Mouse (Mus musculus): Measurements from ENCODE around the gene Olfr469. TPM values are rescaled to one million over a fixed set of nuclear protein-coding genes. Genes with fewer than 3 reads are reported as not detected.
"Not testable (repeated sequence)": the region's sequence is repeated elsewhere in the genome, so short reads cannot be mapped to it uniquely, and the experiment has no call there.

Gene Olfr469
- not detected in 2 replicates for polyA plus RNA-seq (2016; fragmentation: Nextera tagmentation; extraction: Ambion mirVana)

DNA sequence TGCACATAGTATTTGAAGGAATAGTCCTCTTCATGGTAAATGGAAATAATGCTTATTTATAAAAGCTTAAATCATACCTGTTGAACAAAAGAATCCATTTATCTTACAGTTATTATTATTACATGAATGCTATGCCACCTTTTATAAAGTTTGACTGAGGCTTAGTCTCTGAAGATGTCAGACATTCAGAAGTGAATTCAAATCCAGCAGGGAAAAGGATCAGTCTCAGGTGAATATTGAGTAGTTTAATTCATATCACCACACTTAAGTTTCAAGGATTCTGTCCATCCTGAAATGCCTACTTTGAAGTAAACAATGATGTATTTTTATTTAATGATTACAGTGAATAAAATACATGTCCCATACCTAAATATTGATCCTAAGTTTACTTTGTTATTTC is at the start of gene Olfr469:
Gene Olfr469, minus strand, starts transcription at position 101 of the 400 bp plus-strand sequence.
- ATAC-seq (ENCODE audit: low FRiP score, low read depth); H3K4me1 ChIP-seq; H3K36me3 ChIP-seq; H3K27ac ChIP-seq; H3K9me3 ChIP-seq; H3K9ac ChIP-seq; H3K27me3 ChIP-seq (replicated peaks); H3K4me2 ChIP-seq (replicated peaks); H3K4me3 ChIP-seq: not testable (repeated sequence)

DNA sequence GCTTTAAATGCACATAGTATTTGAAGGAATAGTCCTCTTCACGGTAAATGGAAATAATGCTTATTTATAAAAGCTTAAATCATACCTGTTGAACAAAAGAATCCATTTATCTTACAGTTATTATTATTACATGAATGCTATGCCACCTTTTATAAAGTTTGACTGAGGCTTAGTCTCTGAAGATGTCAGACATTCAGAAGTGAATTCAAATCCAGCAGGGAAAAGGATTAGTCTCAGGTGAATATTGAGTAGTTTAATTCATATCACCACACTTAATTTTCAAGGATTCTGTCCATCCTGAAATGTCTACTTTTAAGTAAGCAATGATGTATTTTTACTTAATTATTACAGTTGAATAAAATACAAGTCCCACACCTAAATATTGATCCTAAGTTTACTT is 22.0 kb upstream of the Olfr469 start, which contains the start of gene Olfr470:
Gene Olfr470, minus strand, starts transcription at position 101 of the 400 bp plus-strand sequence.
- not testable (repeated sequence) for ATAC-seq (ENCODE audit: low FRiP score, low read depth); H3K36me3 ChIP-seq; H3K27ac ChIP-seq; H3K4me1 ChIP-seq; H3K9me3 ChIP-seq; H3K4me3 ChIP-seq; H3K4me2 ChIP-seq (replicated peaks); H3K9ac ChIP-seq; H3K27me3 ChIP-seq (replicated peaks)
- WGBS: 92% methylated on average over 1 of the region's 1 CpGs

DNA sequence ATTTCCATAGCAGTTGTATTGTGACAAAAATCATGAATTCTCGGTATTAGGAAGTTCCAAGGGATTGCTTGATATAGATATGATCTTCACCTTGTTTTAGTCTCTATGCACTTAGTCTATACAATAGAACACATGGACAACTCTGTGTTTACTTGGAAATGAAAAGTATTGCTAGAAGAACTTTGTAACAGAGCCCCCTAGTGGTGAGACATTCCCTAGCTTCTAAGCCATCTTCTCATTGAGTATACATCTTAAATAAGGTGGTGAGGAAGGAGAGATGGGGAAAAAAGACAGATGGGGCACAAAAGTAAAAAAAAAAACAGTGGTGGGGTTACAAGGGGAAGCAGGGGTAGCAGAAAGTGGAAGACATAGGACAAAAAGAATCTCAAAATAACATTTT is 16.4 kb upstream of the Olfr469 start:
- H3K4me1 ChIP-seq: no peaks in the 10 kb centered on the region
- no peak overlapping the region for H3K4me3 ChIP-seq
- no peak for ATAC-seq (ENCODE audit: low FRiP score, low read depth)
- no peak overlapping the region for H3K9ac ChIP-seq
- no peaks in the 10 kb centered on the region for H3K36me3 ChIP-seq
- H3K27ac ChIP-seq: no peak overlapping the region
- H3K27me3 ChIP-seq (replicated peaks): no peaks in the 10 kb centered on the region
- H3K9me3 ChIP-seq: no peaks in the 10 kb centered on the region
- no peak overlapping the region for H3K4me2 ChIP-seq (replicated peaks)
- WGBS: 85% methylated on average over 1 of the region's 1 CpGs

DNA sequence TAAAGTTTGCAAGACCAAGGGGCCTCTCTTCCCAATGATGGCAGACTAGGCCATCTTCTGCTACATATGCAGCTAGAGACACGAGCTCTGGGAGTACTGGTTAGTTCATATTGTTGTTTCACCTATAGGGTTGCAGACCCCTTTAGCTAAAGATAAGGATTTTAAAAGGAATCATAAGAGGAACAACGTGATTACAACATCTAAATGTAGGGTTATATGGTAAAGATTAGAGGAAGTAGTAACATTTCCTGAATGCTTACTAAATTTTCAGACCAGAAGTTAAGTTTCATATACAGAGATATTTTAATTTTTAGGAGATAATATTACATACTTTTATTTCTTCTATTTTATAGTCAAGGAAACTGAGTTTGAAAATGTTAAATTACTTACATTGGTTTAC is 1.5 kb downstream of the Olfr469 start:
- not testable (repeated sequence) for ATAC-seq (ENCODE audit: low FRiP score, low read depth); H3K9me3 ChIP-seq; H3K4me3 ChIP-seq; H3K27me3 ChIP-seq (replicated peaks); H3K27ac ChIP-seq; H3K4me2 ChIP-seq (replicated peaks); H3K4me1 ChIP-seq; H3K9ac ChIP-seq; H3K36me3 ChIP-seq
- WGBS: 77% methylated on average over 2 of the region's 2 CpGs

DNA sequence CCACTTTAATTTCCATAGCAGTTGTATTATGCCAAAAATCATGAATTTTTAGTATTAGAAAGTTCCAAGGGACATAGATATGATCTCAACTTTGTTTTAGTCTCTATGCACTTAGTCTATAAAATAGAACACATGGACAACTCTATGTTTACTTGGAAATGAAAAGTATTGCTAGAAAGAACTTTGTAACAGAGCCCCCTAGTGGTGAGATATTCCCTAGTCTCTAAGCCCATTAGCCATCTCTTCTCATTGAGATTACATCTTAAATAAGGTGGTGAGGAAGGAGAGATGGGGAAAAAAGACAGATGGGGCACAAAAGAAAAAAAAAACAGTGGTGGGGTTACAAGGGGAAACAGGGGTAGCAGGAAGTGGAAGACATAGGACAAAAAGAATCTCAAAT is 5.9 kb downstream of the Olfr469 start:
- H3K9ac ChIP-seq: no peak overlapping the region
- no peaks in the 10 kb centered on the region for H3K27me3 ChIP-seq (replicated peaks)
- H3K9me3 ChIP-seq: no peaks in the 10 kb centered on the region
- no peaks in the 10 kb centered on the region for H3K36me3 ChIP-seq
- H3K4me3 ChIP-seq: no peak overlapping the region
- no peak for ATAC-seq (ENCODE audit: low FRiP score, low read depth)
- H3K4me2 ChIP-seq (replicated peaks): no peak overlapping the region
- no peaks in the 10 kb centered on the region for H3K4me1 ChIP-seq
- H3K27ac ChIP-seq: no peak overlapping the region

DNA sequence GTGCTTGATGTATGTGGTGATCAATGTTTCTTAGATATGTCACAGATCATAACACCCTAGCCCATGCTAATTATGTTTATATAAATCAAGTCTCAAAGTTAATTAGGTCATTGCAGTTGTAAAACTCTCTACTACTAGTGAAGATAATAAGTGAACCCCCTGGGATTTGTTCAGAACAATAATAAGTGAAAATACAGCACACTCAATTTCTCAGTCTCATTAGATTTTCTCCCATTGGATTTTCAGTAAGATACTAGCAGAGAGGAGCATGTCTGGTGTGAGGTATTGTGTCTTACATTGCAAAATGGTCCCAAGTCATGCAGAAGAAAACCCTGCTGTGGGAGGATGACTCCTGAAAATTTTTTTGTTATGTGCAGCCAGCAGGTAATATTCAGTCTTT is 13.4 kb downstream of the Olfr469 start, which contains the start of gene Olfr467:
Gene Olfr467, plus strand, starts transcription at position 301 of the 400 bp plus-strand sequence.
- Histone ChIP-seq H3K4me1 (no peaks in the 10 kb centered on the region), H3K36me3 (no peaks in the 10 kb centered on the region), H3K4me3 (no peak within 1 kb of the TSS), H3K9me3 (no peaks in the 10 kb centered on the region), H3K9ac (no peak within 1 kb of the TSS), H3K4me2 (replicated peaks) (no peak within 1 kb of the TSS), H3K27me3 (replicated peaks) (no peaks in the 10 kb centered on the region), H3K27ac (no peak within 1 kb of the TSS)
- no peak for ATAC-seq (ENCODE audit: low FRiP score, low read depth)

DNA sequence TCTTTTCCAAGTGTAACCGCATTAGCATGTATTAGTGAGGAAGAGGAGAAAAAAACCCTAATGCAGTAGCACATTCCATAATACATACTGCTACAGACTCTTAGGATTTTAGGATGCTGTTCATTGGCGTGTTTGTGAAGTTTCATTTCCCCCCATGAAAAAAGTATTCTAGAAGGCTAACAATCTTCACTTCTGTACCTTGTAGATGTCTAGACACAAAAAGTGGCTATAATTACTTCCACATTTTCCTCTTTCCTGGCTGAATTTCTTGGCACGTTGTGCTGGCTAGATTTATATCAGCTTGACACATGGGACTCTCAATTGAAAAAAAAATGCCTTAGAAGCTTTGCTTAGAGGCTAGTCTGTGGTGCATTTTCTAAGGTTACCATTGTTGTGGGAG is 23.2 kb downstream of the Olfr469 start:
- ATAC-seq (ENCODE audit: low FRiP score, low read depth): no peak
- Histone ChIP-seq H3K27me3 (replicated peaks) (no peaks in the 10 kb centered on the region), H3K4me1 (no peaks in the 10 kb centered on the region), H3K9ac (no peak overlapping the region), H3K27ac (no peak overlapping the region), H3K4me2 (replicated peaks) (no peak overlapping the region), H3K36me3 (no peaks in the 10 kb centered on the region), H3K9me3 (no peaks in the 10 kb centered on the region), H3K4me3 (no peak overlapping the region)
- 72% methylated on average over 3 of the region's 3 CpGs for WGBS

DNA sequence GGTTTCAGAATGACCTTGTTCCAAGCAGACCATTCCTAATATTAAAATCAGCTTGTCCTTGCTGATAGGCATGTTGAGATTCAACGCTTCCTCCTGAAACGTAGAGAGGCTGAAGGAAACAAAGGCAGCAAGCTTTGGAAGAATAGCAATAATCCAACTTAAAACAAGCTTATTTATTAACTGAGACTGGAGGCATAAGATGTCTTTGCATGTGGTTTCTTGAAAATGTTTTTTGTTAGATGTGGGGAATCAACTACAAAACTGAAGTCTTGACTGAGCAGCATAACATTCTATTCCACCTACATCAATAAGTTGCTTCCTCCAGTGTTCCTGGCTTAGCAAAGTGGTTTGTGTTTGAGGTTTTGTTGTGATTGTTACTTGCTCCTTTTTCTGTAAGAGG is 24.2 kb downstream of the Olfr469 start, which contains the start of gene Ovch2:
Gene Ovch2, minus strand, starts transcription at position 101 of the 400 bp plus-strand sequence.
- WGBS: 95% methylated on average over 2 of the region's 2 CpGs
- Histone ChIP-seq H3K36me3 (no peaks in the 10 kb centered on the region), H3K4me3 (no peak within 1 kb of the TSS), H3K9ac (no peak within 1 kb of the TSS), H3K27me3 (replicated peaks) (no peaks in the 10 kb centered on the region), H3K9me3 (no peaks in the 10 kb centered on the region), H3K4me1 (no peaks in the 10 kb centered on the region), H3K4me2 (replicated peaks) (no peak within 1 kb of the TSS), H3K27ac (no peak within 1 kb of the TSS)
- no peak for ATAC-seq (ENCODE audit: low FRiP score, low read depth)

DNA sequence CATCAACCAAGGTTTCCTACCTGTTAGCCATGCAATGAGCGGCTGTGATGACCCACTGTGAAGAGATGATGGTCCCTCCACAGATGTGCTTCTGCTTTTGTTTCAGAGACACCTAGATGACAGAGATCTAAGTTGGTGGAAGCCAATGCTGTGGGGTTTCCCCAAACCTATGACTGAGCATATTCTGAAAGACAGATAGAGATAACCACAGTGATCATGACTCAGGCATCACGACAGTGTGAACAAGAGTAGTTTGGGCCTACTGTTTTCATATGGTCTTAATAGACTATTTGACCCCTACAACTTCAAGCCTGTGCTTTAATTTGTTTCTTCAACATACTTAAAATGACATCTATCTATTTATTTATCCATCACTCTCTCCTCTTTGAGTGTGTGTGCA is 28.8 kb downstream of the Olfr469 start:
- Histone ChIP-seq H3K4me3 (no peak overlapping the region), H3K4me2 (replicated peaks) (no peak overlapping the region), H3K27me3 (replicated peaks) (no peaks in the 10 kb centered on the region), H3K9me3 (no peaks in the 10 kb centered on the region), H3K27ac (no peak overlapping the region), H3K36me3 (no peaks in the 10 kb centered on the region), H3K9ac (no peak overlapping the region), H3K4me1 (no peaks in the 10 kb centered on the region)
- no peak for ATAC-seq (ENCODE audit: low FRiP score, low read depth)
- 97% methylated on average over 2 of the region's 2 CpGs for WGBS

DNA sequence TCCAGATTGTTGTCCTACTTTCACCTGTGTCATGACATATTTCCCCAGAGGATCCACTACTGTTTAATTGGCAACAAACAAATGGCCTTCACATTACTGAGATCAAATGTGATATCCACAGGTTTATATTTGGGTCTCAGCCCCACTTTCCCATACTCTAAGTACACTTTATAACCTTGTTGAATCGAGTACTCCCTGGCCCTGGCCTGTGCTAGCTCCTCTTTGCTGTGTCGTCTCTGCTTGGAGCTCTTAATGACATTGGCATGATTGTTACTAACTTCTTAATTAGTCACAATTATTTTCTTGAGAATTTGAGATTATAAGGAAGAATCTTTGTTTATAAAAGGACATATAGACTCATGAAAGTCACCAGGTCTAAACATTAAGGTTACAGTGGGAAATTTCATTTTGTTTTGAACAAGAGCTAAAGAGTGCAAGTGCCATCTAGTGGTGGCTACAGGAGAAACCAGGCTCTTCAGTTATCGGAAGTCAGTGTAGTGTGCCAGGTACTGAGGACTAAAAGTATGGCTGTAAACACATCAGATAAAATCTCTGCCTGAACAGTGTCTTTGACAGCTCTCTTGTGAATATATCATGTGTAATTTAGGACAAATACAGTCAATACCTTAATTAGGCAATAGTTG is 37.2 kb downstream of the Olfr469 start:
- no peak overlapping the region for H3K4me2 ChIP-seq (replicated peaks)
- ATAC-seq (ENCODE audit: low FRiP score, low read depth): no peak
- no peaks in the 10 kb centered on the region for H3K4me1 ChIP-seq
- no peak overlapping the region for H3K9ac ChIP-seq
- no peak overlapping the region for H3K27ac ChIP-seq
- H3K36me3 ChIP-seq: no peaks in the 10 kb centered on the region
- H3K27me3 ChIP-seq (replicated peaks): no peaks in the 10 kb centered on the region
- WGBS: 65% methylated on average over 3 of the region's 3 CpGs
- no peak overlapping the region for H3K4me3 ChIP-seq
- H3K9me3 ChIP-seq: no peaks in the 10 kb centered on the region

DNA sequence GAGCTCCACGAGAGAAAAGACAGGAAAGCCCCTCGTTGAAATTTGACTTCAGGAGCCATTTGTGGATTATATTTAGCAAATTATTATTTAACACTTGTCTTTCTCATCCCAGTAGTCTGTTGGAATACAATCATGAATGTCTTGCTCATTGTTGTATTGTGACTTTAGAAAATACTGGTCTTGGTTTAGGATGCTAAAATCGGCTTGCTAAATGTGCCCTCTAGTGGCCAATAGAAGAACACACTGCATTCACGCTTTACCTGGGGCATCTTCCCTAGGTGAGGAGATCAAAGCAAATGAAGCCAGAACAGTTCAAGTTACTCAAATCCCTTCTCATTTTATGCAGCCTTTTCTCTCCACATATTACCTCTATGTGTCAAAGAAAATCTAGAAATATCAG is 45.7 kb downstream of the Olfr469 start:
- WGBS: 48% methylated on average over 4 of the region's 4 CpGs
- Histone ChIP-seq H3K4me2 (replicated peaks) (no peak overlapping the region), H3K9ac (no peak overlapping the region), H3K4me1 (no peaks in the 10 kb centered on the region), H3K36me3 (no peaks in the 10 kb centered on the region), H3K9me3 (no peaks in the 10 kb centered on the region), H3K27ac (no peak overlapping the region), H3K4me3 (no peak overlapping the region), H3K27me3 (replicated peaks) (no peaks in the 10 kb centered on the region)
- ATAC-seq (ENCODE audit: low FRiP score, low read depth): no peak

DNA sequence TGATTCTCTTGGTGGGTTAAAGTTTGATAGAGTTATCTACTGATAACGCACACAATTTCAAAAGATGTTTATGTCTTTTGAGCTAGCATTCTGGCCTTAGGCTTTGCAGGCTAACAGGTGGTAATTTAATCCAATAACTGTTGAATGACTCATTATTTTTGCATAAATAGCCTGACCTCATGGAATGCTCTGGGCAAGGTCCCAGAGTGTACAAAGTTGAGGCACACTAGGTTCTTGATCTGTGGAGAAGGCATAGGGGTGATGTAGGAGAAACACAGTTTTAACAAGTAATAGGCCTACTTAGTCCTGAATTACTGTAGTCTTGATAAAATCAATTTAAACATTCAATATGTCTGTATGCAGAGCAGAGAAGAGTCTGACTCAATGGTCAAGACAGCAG is 47.1 kb downstream of the Olfr469 start:
- Histone ChIP-seq H3K4me2 (replicated peaks) (no peak overlapping the region), H3K9me3 (no peaks in the 10 kb centered on the region), H3K27ac (no peak overlapping the region), H3K4me1 (no peaks in the 10 kb centered on the region), H3K9ac (no peak overlapping the region), H3K4me3 (no peak overlapping the region), H3K27me3 (replicated peaks) (no peaks in the 10 kb centered on the region), H3K36me3 (no peaks in the 10 kb centered on the region)
- no peak for ATAC-seq (ENCODE audit: low FRiP score, low read depth)
- 81% methylated on average over 1 of the region's 1 CpGs for WGBS

DNA sequence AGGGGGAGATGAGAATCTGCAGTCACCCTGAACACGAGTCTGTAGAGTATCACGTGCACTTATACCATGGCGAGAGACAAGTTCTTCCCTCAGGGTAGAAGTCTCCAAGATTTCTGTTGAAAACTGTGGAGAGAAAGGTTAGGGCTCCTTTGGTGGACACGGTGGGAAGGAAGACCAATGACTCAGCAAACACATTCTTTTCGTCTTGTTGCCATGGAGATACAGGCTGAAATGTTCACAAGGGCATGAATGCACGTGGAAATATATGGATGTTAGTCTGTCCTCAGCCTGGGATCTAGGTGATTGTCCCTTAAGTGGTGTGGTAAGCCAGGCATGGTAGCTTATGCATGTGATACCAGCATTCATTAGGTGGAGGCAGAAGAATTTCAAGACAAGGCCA is 54.5 kb downstream of the Olfr469 start:
- WGBS: 60% methylated on average over 6 of the region's 6 CpGs
- H3K36me3 ChIP-seq: no peaks in the 10 kb centered on the region
- H3K4me3 ChIP-seq: no peak overlapping the region
- no peak for ATAC-seq (ENCODE audit: low FRiP score, low read depth)
- H3K9ac ChIP-seq: no peak overlapping the region
- no peak overlapping the region for H3K4me2 ChIP-seq (replicated peaks)
- H3K4me1 ChIP-seq: no peaks in the 10 kb centered on the region
- no peaks in the 10 kb centered on the region for H3K9me3 ChIP-seq
- H3K27me3 ChIP-seq (replicated peaks): no peaks in the 10 kb centered on the region
- H3K27ac ChIP-seq: no peak overlapping the region
